Mouse (Mus musculus): ENCODE measurements around the gene Sugp2. TPM values are rescaled to one million over a fixed set of nuclear protein-coding genes. Genes with fewer than 3 reads are reported as not detected.
A peak's percentile ranks its signal among the peaks of the same experiment; 100 is the strongest.

Gene Sugp2
- polyA plus RNA-seq, 1 experiment from 2014 or later, result 40.8 TPM

DNA sequence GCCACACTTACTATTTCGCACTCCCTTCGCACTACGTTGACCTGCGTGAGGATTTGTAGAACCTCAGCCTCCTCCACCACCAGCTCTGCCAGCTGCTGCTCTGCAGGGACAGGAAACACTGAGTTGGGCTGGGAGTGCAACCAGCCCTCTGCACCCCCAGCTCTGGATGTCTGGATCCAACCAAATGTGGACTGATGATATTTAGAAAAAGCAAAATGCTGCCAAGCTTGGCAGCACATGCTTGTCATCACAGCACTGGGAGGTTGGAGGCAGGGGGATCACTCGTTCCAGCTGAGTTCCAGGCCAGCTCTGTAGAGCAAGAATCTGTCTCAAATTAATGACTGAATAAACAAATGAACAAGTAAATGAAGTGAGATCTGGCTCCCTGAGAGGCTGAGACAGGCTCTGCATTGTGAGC is 60.0 kb downstream of the Sugp2 start:
- peaks cover 65% of the 10 kb centered on the region for H3K36me3 ChIP-seq (ENCODE audit: control insufficient read depth, insufficient read depth, low read length)

DNA sequence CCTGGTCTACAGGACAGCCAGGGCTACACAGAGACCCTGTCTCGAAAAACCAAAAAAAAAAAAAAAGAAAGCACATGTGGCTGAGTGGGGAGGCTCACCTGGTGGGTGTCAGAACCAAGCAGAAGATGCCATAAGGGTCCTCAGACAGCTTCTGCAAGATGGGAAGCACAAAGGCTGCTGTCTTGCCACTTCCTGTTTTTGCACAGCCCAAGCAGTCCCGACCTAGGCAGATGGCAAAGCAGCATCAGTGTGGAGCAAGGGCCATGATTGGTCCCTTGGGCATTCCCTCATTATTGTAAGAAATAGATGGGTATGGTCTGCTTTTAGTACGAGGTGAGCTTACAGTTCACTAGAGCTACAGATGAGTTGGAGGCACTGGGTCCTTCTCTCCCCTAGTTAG is 66.9 kb downstream of the Sugp2 start:
- 70% methylated on average over 3 of the region's 3 CpGs for WGBS
- H3K36me3 ChIP-seq (ENCODE audit: control insufficient read depth, insufficient read depth, low read length), result peaks cover 23% of the 10 kb centered on the region

More for the DNA sequence above, 60.0 kb downstream of the Sugp2 start:
- no peak overlapping the region for H3K9ac ChIP-seq (ENCODE audit: low read depth, low read length)
- H3K27ac ChIP-seq (ENCODE audit: low read depth, low read length), result no peak overlapping the region
- H3K27me3 ChIP-seq (replicated peaks; ENCODE audit: control insufficient read depth, insufficient read depth, low read length), result no peaks in the 10 kb centered on the region
- no peaks in the 10 kb centered on the region for H3K4me1 ChIP-seq (replicated peaks; ENCODE audit: control insufficient read depth, insufficient read depth, low read length)
- no peak overlapping the region for H3K4me3 ChIP-seq (ENCODE audit: low read depth, low read length)
- DNase-seq (ENCODE audit: low spot score) (no peak), ATAC-seq (replicated peaks; ENCODE audit: low FRiP score) (no peak)
- WGBS, result 79% methylated on average over 5 of the region's 5 CpGs
- H3K9me3 ChIP-seq (ENCODE audit: control insufficient read depth, low read length), result no peaks in the 10 kb centered on the region
- no peak overlapping the region for H3K4me2 ChIP-seq

GRCm38 (mm10) chr8:70302358-70302890 is 68.4 kb downstream of the Sugp2 start, which contains the start of the genes Ddx49 and Cope:
Gene Ddx49 (minus strand): TSS chr8:70302489.
Gene Cope (plus strand): TSS chr8:70302518.
- ATAC-seq (replicated peaks; ENCODE audit: low FRiP score), result peak; percentile 89
- H3K27ac ChIP-seq (ENCODE audit: low read depth, low read length), result peak within 1 kb of the TSS; percentile 51
- peak within 1 kb of the TSS; percentile 93 for H3K4me3 ChIP-seq (ENCODE audit: low read depth, low read length)
- peak within 1 kb of the TSS; percentile 90 for H3K9ac ChIP-seq (ENCODE audit: low read depth, low read length)
- peaks cover 11% of the 10 kb centered on the region for H3K4me1 ChIP-seq (replicated peaks; ENCODE audit: control insufficient read depth, insufficient read depth, low read length)
- WGBS, result under 1% methylated on average over 40 of the region's 40 CpGs
- peak within 1 kb of the TSS; percentile 93 for H3K4me2 ChIP-seq
- no peaks in the 10 kb centered on the region for H3K9me3 ChIP-seq (ENCODE audit: control insufficient read depth, low read length)
- no peaks in the 10 kb centered on the region for H3K27me3 ChIP-seq (replicated peaks; ENCODE audit: control insufficient read depth, insufficient read depth, low read length)
- DNase-seq (ENCODE audit: low spot score), result peak; percentile 94
- peaks cover 24% of the 10 kb centered on the region for H3K36me3 ChIP-seq (ENCODE audit: control insufficient read depth, insufficient read depth, low read length)

More for the DNA sequence above, 66.9 kb downstream of the Sugp2 start:
- H3K9ac ChIP-seq (ENCODE audit: low read depth, low read length), result no peak overlapping the region
- H3K9me3 ChIP-seq (ENCODE audit: control insufficient read depth, low read length), result no peaks in the 10 kb centered on the region
- DNase-seq (ENCODE audit: low spot score), result no peak
- H3K27ac ChIP-seq (ENCODE audit: low read depth, low read length), result no peak overlapping the region
- H3K4me1 ChIP-seq (replicated peaks; ENCODE audit: control insufficient read depth, insufficient read depth, low read length), result peaks cover 11% of the 10 kb centered on the region
- no peak for ATAC-seq (replicated peaks; ENCODE audit: low FRiP score)
- no peaks in the 10 kb centered on the region for H3K27me3 ChIP-seq (replicated peaks; ENCODE audit: control insufficient read depth, insufficient read depth, low read length)
- peak overlapping the region; percentile 93 for H3K4me2 ChIP-seq
- H3K4me3 ChIP-seq (ENCODE audit: low read depth, low read length), result peak overlapping the region; percentile 93; the same call in 1 of the 2 replicates

GRCm38 (mm10) chr8:70302901-70303300 is 68.9 kb downstream of the Sugp2 start:
- ATAC-seq (replicated peaks; ENCODE audit: low FRiP score) (0 out of 2 replicates have a peak, but pooled peaks have one; percentile 17), DNase-seq (ENCODE audit: low spot score) (no peak)
- H3K36me3 ChIP-seq (ENCODE audit: control insufficient read depth, insufficient read depth, low read length), result peaks cover 25% of the 10 kb centered on the region
- peak overlapping the region; percentile 90 for H3K9ac ChIP-seq (ENCODE audit: low read depth, low read length)
- peak overlapping the region; percentile 93 for H3K4me2 ChIP-seq
- H3K27ac ChIP-seq (ENCODE audit: low read depth, low read length), result peak overlapping the region; percentile 51
- H3K4me3 ChIP-seq (ENCODE audit: low read depth, low read length), result peak overlapping the region; percentile 93
- peaks cover 11% of the 10 kb centered on the region for H3K4me1 ChIP-seq (replicated peaks; ENCODE audit: control insufficient read depth, insufficient read depth, low read length)
- H3K9me3 ChIP-seq (ENCODE audit: control insufficient read depth, low read length), result no peaks in the 10 kb centered on the region
- H3K27me3 ChIP-seq (replicated peaks; ENCODE audit: control insufficient read depth, insufficient read depth, low read length), result no peaks in the 10 kb centered on the region
- WGBS, result 4% methylated on average over 16 of the region's 16 CpGs

- Histone ChIP-seq H3K4me3 (ENCODE audit: low read depth, low read length) (no peak overlapping the region), H3K9me3 (ENCODE audit: control insufficient read depth, low read length) (no peaks in the 10 kb centered on the region), H3K9ac (ENCODE audit: low read depth, low read length) (no peak overlapping the region), H3K36me3 (ENCODE audit: control insufficient read depth, insufficient read depth, low read length) (peaks cover 60% of the 10 kb centered on the region), H3K27ac (ENCODE audit: low read depth, low read length) (no peak overlapping the region), H3K27me3 (replicated peaks; ENCODE audit: control insufficient read depth, insufficient read depth, low read length) (no peaks in the 10 kb centered on the region), H3K4me1 (replicated peaks; ENCODE audit: control insufficient read depth, insufficient read depth, low read length) (no peaks in the 10 kb centered on the region; the same call in 1 of the 2 replicates), H3K4me2 (no peak overlapping the region)
- ATAC-seq (replicated peaks; ENCODE audit: low FRiP score), result no peak
- WGBS, result 45% methylated on average over 2 of the region's 2 CpGs
- DNase-seq (ENCODE audit: low spot score), result no peak
Measured at GRCm38 (mm10) chr8:70309311-70309710, 75.3 kb downstream of the Sugp2 start.

- Histone ChIP-seq H3K4me2 (no peak overlapping the region), H3K27me3 (replicated peaks; ENCODE audit: control insufficient read depth, insufficient read depth, low read length) (peaks cover 16% of the 10 kb centered on the region), H3K9ac (ENCODE audit: low read depth, low read length) (no peak overlapping the region), H3K36me3 (ENCODE audit: control insufficient read depth, insufficient read depth, low read length) (peaks cover 35% of the 10 kb centered on the region), H3K4me3 (ENCODE audit: low read depth, low read length) (no peak overlapping the region), H3K27ac (ENCODE audit: low read depth, low read length) (no peak overlapping the region), H3K9me3 (ENCODE audit: control insufficient read depth, low read length) (no peaks in the 10 kb centered on the region), H3K4me1 (replicated peaks; ENCODE audit: control insufficient read depth, insufficient read depth, low read length) (peaks cover 18% of the 10 kb centered on the region)
- WGBS, result 87% methylated on average over 2 of the region's 2 CpGs
- no peak for DNase-seq (ENCODE audit: low spot score)
- no peak for ATAC-seq (replicated peaks; ENCODE audit: low FRiP score)
Measured at GRCm38 (mm10) chr8:70313399-70313798, 79.4 kb downstream of the Sugp2 start.

DNA sequence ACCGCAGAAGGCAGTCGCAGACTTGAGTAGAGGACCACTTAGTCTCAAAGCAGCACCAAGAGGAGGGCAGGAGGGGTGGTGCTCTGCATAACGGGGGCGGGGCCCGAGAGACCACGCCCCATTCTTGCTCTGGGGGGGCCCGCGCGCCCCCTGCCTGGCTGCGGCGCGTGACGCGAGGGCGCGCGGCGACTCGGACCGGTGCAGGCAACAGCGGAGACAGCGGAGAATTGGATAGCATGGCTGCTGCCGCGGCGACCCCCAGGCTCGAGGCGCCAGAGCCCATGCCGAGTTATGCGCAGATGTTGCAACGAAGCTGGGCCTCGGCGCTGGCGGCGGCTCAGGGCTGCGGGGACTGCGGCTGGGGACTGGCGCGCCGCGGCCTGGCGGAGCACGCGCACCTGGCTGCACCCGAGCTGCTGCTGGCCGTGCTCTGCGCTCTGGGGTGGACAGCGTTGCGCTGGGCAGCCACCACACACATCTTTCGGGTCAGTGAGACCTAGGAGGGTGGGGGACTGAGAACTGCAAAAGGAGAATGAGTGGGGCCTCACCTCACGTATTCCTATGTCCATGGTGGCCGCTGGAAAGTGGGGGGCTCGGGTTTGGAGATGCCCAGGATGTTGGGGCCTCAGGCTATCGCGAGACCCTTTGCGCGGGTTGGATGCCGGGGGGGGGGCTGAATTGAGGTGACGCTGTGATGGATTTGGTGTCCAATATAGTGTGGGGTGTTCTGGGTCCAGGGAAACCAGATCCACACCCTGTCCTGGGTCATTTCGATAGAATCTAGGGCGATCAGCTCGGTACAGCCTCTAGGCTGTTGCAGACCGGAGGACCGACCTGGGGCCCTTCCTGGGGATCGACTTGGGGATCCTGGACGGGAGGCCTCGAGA is 81.8 kb downstream of the Sugp2 start, which contains the start of gene Cers1:
TSS of gene Cers1 (plus strand) at position 152 of the 887 bp plus-strand sequence.
- Histone ChIP-seq H3K27ac (ENCODE audit: low read depth, low read length) (no peak within 1 kb of the TSS), H3K9ac (ENCODE audit: low read depth, low read length) (peak within 1 kb of the TSS; percentile 60), H3K4me1 (replicated peaks; ENCODE audit: control insufficient read depth, insufficient read depth, low read length) (peaks cover 18% of the 10 kb centered on the region), H3K4me2 (peak within 1 kb of the TSS; percentile 92), H3K4me3 (ENCODE audit: low read depth, low read length) (peak within 1 kb of the TSS; percentile 62), H3K9me3 (ENCODE audit: control insufficient read depth, low read length) (no peaks in the 10 kb centered on the region), H3K36me3 (ENCODE audit: control insufficient read depth, insufficient read depth, low read length) (peaks cover 18% of the 10 kb centered on the region), H3K27me3 (replicated peaks; ENCODE audit: control insufficient read depth, insufficient read depth, low read length) (peaks cover 16% of the 10 kb centered on the region)
- ATAC-seq (replicated peaks; ENCODE audit: low FRiP score), result peak; percentile 70
- peak; percentile 70 for DNase-seq (ENCODE audit: low spot score)
- 4% methylated on average over 66 of the region's 66 CpGs for WGBS

DNA sequence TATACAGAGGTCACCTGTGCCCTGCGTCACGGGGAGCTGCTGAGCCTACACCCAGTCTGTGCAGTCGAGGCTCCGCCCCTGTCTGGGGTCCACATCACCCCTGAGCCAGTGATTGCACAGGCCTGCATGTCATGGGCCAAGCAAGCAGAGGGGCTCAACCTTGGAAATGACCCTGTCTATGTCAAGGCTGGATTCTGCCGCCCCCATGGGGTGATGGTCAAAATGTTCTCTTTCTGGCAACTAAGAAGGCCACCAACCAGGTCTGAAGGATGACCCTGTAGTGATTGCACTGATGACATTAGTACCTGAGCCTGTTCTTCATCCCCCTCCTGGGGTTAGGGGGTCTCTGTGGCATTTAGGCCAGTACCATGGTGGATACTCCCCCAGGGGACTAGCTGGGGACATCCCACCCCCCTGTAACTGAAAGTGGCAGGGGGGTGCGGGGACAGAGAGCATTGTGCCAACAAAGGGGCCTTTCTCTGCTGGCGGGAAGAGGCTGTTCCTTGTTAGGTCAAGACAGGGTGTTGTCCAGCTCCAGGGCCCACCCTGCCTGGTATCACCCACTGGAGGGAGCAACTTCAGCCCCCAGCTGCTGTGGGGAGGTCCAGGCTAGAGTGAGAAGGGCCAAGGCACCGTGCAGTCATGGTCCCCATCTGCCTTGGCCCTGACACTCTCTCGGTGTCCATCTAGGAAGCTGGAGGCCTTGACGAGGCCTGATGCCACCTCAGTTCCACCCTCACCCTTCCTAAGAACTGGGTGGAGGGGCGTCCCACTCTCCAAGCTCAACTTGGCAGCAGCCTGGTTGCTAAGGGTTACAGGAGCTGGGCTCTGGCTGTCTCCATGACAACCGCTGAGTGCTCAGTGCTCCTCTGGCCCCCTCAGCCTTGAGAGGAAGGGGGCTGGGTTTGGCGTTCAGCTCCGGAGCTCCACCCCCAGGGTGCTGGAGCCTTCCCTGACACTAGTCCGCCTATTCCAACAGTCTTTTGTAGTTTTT is 82.8 kb downstream of the Sugp2 start:
- Histone ChIP-seq H3K36me3 (ENCODE audit: control insufficient read depth, insufficient read depth, low read length) (peaks cover 11% of the 10 kb centered on the region), H3K9me3 (ENCODE audit: control insufficient read depth, low read length) (no peaks in the 10 kb centered on the region), H3K9ac (ENCODE audit: low read depth, low read length) (no peak overlapping the region), H3K4me3 (ENCODE audit: low read depth, low read length) (peak overlapping the region; percentile 62), H3K27ac (ENCODE audit: low read depth, low read length) (no peak overlapping the region), H3K27me3 (replicated peaks; ENCODE audit: control insufficient read depth, insufficient read depth, low read length) (peaks cover 16% of the 10 kb centered on the region), H3K4me2 (peak overlapping the region; percentile 92), H3K4me1 (replicated peaks; ENCODE audit: control insufficient read depth, insufficient read depth, low read length) (peaks cover 18% of the 10 kb centered on the region)
- ATAC-seq (replicated peaks; ENCODE audit: low FRiP score), result peak; percentile 25; the same call in 1 of the 2 replicates
- DNase-seq (ENCODE audit: low spot score), result no peak
- WGBS, result 24% methylated on average over 15 of the region's 15 CpGs

Measured in liver, embryonic 11.5 days (tissue).